7 mouse cellular contexts compared by ENCODE assay signal in genomic region chrX:155215501-155216248, GRCm38 (mm10). TPM values are rescaled to one million over a fixed set of nuclear protein-coding genes. Genes with fewer than 3 reads are reported as not detected.
DNase-seq lines count a peak whose midpoint lies in the region; ATAC-seq and TF ChIP-seq lines count a peak whose summit lies in the region.

No protein-coding gene starts in this region.

- no peak for TF ChIP-seq CTCF in ES-Bruce4 (IDR thresholded peaks at IDR 0.05; ENCODE audit: low read depth, low read length)

- peak overlapping the region; percentile 70 for H3K4me3 ChIP-seq in ES-Bruce4 (ENCODE audit: low read depth, low read length)
- peak overlapping the region; percentile 52 for H3K4me3 ChIP-seq in embryonic facial prominence, embryonic 13.5 days
- peak overlapping the region; percentile 65 for H3K4me3 ChIP-seq in heart, embryonic 13.5 days
- H3K4me3 ChIP-seq in kidney, embryonic 15.5 days (replicated peaks): peak overlapping the region; percentile 46

- H3K4me1 ChIP-seq in ES-Bruce4 (ENCODE audit: control insufficient read depth, insufficient read depth, low read length): no peaks in the 10 kb centered on the region
- no peaks in the 10 kb centered on the region for H3K4me1 ChIP-seq in embryonic facial prominence, embryonic 13.5 days
- no peaks in the 10 kb centered on the region for H3K4me1 ChIP-seq in heart, embryonic 13.5 days
- H3K4me1 ChIP-seq in kidney, embryonic 15.5 days: no peaks in the 10 kb centered on the region

- peak overlapping the region; percentile 57 for H3K4me2 ChIP-seq in embryonic facial prominence, embryonic 13.5 days
- peak overlapping the region; percentile 68 for H3K4me2 ChIP-seq in heart, embryonic 13.5 days
- H3K4me2 ChIP-seq in kidney, embryonic 15.5 days: peak overlapping the region; percentile 48

- peak; percentile 13; the same call in 1 of the 2 replicates for ATAC-seq in embryonic facial prominence, embryonic 13.5 days (ENCODE audit: insufficient number of reproducible peaks, insufficient read depth, low FRiP score, low TSS enrichment, low read depth)
- ATAC-seq in heart, embryonic 13.5 days (ENCODE audit: extremely low read depth, insufficient number of reproducible peaks, low FRiP score, low TSS enrichment): 0 out of 2 replicates have a peak, but pooled peaks have one; percentile 27
- ATAC-seq in kidney, embryonic 15.5 days (replicated peaks; ENCODE audit: low FRiP score): peak; percentile 86

- TF ChIP-seq EP300 in ES-Bruce4 (IDR thresholded peaks at IDR 0.05; ENCODE audit: insufficient read depth, low read depth, low read length): no peak

- peaks cover 3% of the 10 kb centered on the region; the same call in 1 of the 2 replicates for H3K36me3 ChIP-seq in ES-Bruce4 (ENCODE audit: control insufficient read depth, insufficient read depth, low read length, poor library complexity, severe bottlenecking)
- H3K36me3 ChIP-seq in embryonic facial prominence, embryonic 13.5 days: no peaks in the 10 kb centered on the region
- H3K36me3 ChIP-seq in heart, embryonic 13.5 days: peaks cover 4% of the 10 kb centered on the region; the same call in 1 of the 2 replicates
- no peaks in the 10 kb centered on the region for H3K36me3 ChIP-seq in kidney, embryonic 15.5 days

- no peak overlapping the region for H3K27ac ChIP-seq in ES-Bruce4 (ENCODE audit: insufficient read depth, low read length)
- no peak overlapping the region for H3K27ac ChIP-seq in embryonic facial prominence, embryonic 13.5 days
- H3K27ac ChIP-seq in heart, embryonic 13.5 days (replicated peaks): peak overlapping the region; percentile 71
- H3K27ac ChIP-seq in kidney, embryonic 15.5 days: peak overlapping the region; percentile 49

- H3K27me3 ChIP-seq in ES-Bruce4 (ENCODE audit: control insufficient read depth, insufficient read depth, low read length, poor library complexity, severe bottlenecking): no peaks in the 10 kb centered on the region
- no peaks in the 10 kb centered on the region for H3K27me3 ChIP-seq in embryonic facial prominence, embryonic 13.5 days
- no peaks in the 10 kb centered on the region for H3K27me3 ChIP-seq in heart, embryonic 13.5 days (replicated peaks)
- no peaks in the 10 kb centered on the region for H3K27me3 ChIP-seq in kidney, embryonic 15.5 days

- peak overlapping the region; percentile 51 for H3K9ac ChIP-seq in ES-Bruce4 (ENCODE audit: low read depth, poor library complexity, severe bottlenecking)
- H3K9ac ChIP-seq in embryonic facial prominence, embryonic 13.5 days: peak overlapping the region; percentile 71
- peak overlapping the region; percentile 85 for H3K9ac ChIP-seq in heart, embryonic 13.5 days
- peak overlapping the region; percentile 42; the same call in 1 of the 2 replicates for H3K9ac ChIP-seq in kidney, embryonic 15.5 days

- peak; percentile 35 for DNase-seq in adrenal gland, postnatal 10 days
- DNase-seq in lung, postnatal 36 days: peak; percentile 19
- DNase-seq in spleen, adult 18-20 months: peak; percentile 14 to 41

- no peaks in the 10 kb centered on the region for H3K9me3 ChIP-seq in ES-Bruce4 (replicated peaks; ENCODE audit: control insufficient read depth, insufficient read depth, low read length, poor library complexity, severe bottlenecking)
- H3K9me3 ChIP-seq in embryonic facial prominence, embryonic 13.5 days: no peaks in the 10 kb centered on the region
- no peaks in the 10 kb centered on the region for H3K9me3 ChIP-seq in heart, embryonic 13.5 days
- no peaks in the 10 kb centered on the region for H3K9me3 ChIP-seq in kidney, embryonic 15.5 days (replicated peaks)

- no peak for TF ChIP-seq POLR2A in ES-Bruce4 (IDR thresholded peaks at IDR 0.05; ENCODE audit: insufficient read depth, low read length)

- WGBS in embryonic facial prominence, embryonic 13.5 days: 33% methylated on average over 24 of the region's 24 CpGs
- WGBS in heart, embryonic 13.5 days: 20% methylated on average over 23 of the region's 24 CpGs
- WGBS in kidney, embryonic 15.5 days: 30% methylated on average over 24 of the region's 24 CpGs

RNA-seq across cellular contexts. Expression of gene Sat1, which starts 0.6 kb away (rescaled TPM):
- polyA plus RNA-seq in ES-Bruce4 (2011; ENCODE audit: insufficient read depth, insufficient read length, low read depth, missing spikeins): 87.9 and 90.1 TPM in 2 replicates
- total RNA-seq in adrenal gland, postnatal 10 days (2021): 100 to 1,000 TPM; 121 to 129 TPM
- 114 and 147 TPM in 2 replicates for polyA plus RNA-seq in embryonic facial prominence, embryonic 13.5 days (2015; fragmentation: Nextera tagmentation; extraction: Ambion mirVana)
- 89.9 and 96.1 TPM in 2 replicates for polyA plus RNA-seq in heart, embryonic 13.5 days (2015; fragmentation: Nextera tagmentation; extraction: Ambion mirVana)
- 176 and 179 TPM in 2 replicates for polyA plus RNA-seq in kidney, embryonic 15.5 days (2015; fragmentation: Nextera tagmentation; extraction: Ambion mirVana)

RNA-seq across cellular contexts. Expression of gene Acot9, which starts 46.6 kb away (rescaled TPM):
- polyA plus RNA-seq in ES-Bruce4 (2011; ENCODE audit: insufficient read depth, insufficient read length, low read depth, missing spikeins): 63.8 and 67.0 TPM in 2 replicates
- total RNA-seq in adrenal gland, postnatal 10 days (2021): 10 to 100 TPM; 49.6 to 50.1 TPM
- polyA plus RNA-seq in embryonic facial prominence, embryonic 13.5 days (2015; fragmentation: Nextera tagmentation; extraction: Ambion mirVana): 35.4 and 38.3 TPM in 2 replicates
- polyA plus RNA-seq in heart, embryonic 13.5 days (2015; fragmentation: Nextera tagmentation; extraction: Ambion mirVana): 35.0 and 36.8 TPM in 2 replicates
- polyA plus RNA-seq in kidney, embryonic 15.5 days (2015; fragmentation: Nextera tagmentation; extraction: Ambion mirVana): 36.0 and 36.7 TPM in 2 replicates

Comparison
In these comparisons a context has a peak if more than half of its experiments do, and no peak if none do; other contexts are left out.
1. H3K27ac ChIP-seq: peak in heart, embryonic 13.5 days (single experiment) and kidney, embryonic 15.5 days (single experiment); none in ES-Bruce4 (single experiment) and embryonic facial prominence, embryonic 13.5 days (single experiment).
2. ATAC-seq: peak in every context shown above with its lines; median percentile 86 in kidney, embryonic 15.5 days; 27 in heart, embryonic 13.5 days; 13 in embryonic facial prominence, embryonic 13.5 days.
3. Peak in every context shown above with its lines, with median percentiles within 50 percentile points of each other: H3K4me3 ChIP-seq, H3K9ac ChIP-seq, DNase-seq and H3K4me2 ChIP-seq.